Mouse (Mus musculus) liver, embryonic 13.5 days (tissue): ENCODE data around the gene Ddhd1. TPM values are rescaled to one million over a fixed set of nuclear protein-coding genes. Genes with fewer than 3 reads are reported as not detected.

Experiments used
- ATAC-seq: fragments of 200-750 bp; cut with Nextera tagmentation; 2 replicates; pipeline ENCODE4 v1.8.0; 2017; ENCODE audit warnings: low read depth, mild to moderate bottlenecking, moderate number of reproducible peaks, moderate library complexity
- DNase-seq: peaks from one replicate; pipeline ENCODE4 v3.0.0; 2022
- H3K27ac ChIP-seq: fragments of 300-500 bp; sonication (generic); 2 replicates; pipeline ENCODE4 v1.5.1; 2015; ENCODE audit warnings: moderate library complexity, mild to moderate bottlenecking, inconsistent platforms
- H3K27me3 ChIP-seq: fragments of 300-500 bp; sonication (generic); 2 replicates; pipeline ENCODE4 v1.6.1; 2015; ENCODE audit warnings: mild to moderate bottlenecking, inconsistent platforms
- H3K36me3 ChIP-seq: fragments of 300-500 bp; sonication (generic); 2 replicates; pipeline ENCODE4 v1.6.1; 2015; ENCODE audit warnings: mild to moderate bottlenecking, inconsistent platforms
- H3K4me1 ChIP-seq: fragments of 300-500 bp; sonication (generic); replicated peaks from 2 replicates; pipeline ENCODE4 v1.6.1; 2015; ENCODE audit warnings: inconsistent platforms
- H3K4me2 ChIP-seq: fragments of 300-500 bp; sonication (generic); 2 replicates; pipeline ENCODE4 v1.6.1; 2015; ENCODE audit warnings: inconsistent platforms, mild to moderate bottlenecking, moderate library complexity
- H3K4me3 ChIP-seq: fragments of 300-500 bp; sonication (generic); replicated peaks from 2 replicates; pipeline ENCODE4 v1.5.1; 2015; ENCODE audit warnings: mild to moderate bottlenecking, inconsistent platforms
- H3K9ac ChIP-seq: fragments of 300-500 bp; sonication (generic); 2 replicates; pipeline ENCODE4 v1.6.1; 2015; ENCODE audit warnings: mild to moderate bottlenecking, inconsistent platforms
- H3K9me3 ChIP-seq: fragments of 300-500 bp; sonication (generic); replicated peaks from 2 replicates; pipeline ENCODE4 v1.6.1; 2016; ENCODE audit warnings: inconsistent platforms
- WGBS: fragments of 180-500 bp; shearing (Covaris S2); methylation state at CpG from one replicate; pipeline ENCODE4 v1.1.7; 2015; ENCODE audit not compliant: insufficient replicate concordance; 5-methylcytosine and 5-hydroxymethylcytosine counted together
- polyA plus RNA-seq: library from polyadenylated mRNA; unstranded; fragments of >200 nt; fragmentation: Nextera tagmentation; extraction: Ambion mirVana; gene quantifications from 2 replicates; pipeline ENCODE4 v1.2.1, GENCODE M21; 2015

Gene Ddhd1
- polyA plus RNA-seq, 1 experiment from 2014 or later: 6.6 TPM

GRCm38 (mm10) chr14:45667231-45667630, 9.3 kb upstream of the Ddhd1 start:
- H3K27ac ChIP-seq: no peak overlapping the region
- 42% methylated on average over 2 of the region's 2 CpGs for WGBS

GRCm38 (mm10) chr14:45661575-45661974, 3.6 kb upstream of the Ddhd1 start:
- DNase-seq: no peak

More at GRCm38 (mm10) chr14:45667231-45667630, 9.3 kb upstream of the Ddhd1 start:
- Histone ChIP-seq H3K4me3 (no peak overlapping the region), H3K9ac (no peak overlapping the region), H3K36me3 (no peaks in the 10 kb centered on the region), H3K4me2 (no peak overlapping the region), H3K4me1 (no peaks in the 10 kb centered on the region), H3K27me3 (no peaks in the 10 kb centered on the region), H3K9me3 (no peaks in the 10 kb centered on the region)
- ATAC-seq (no peak), DNase-seq (no peak)

GRCm38 (mm10) chr14:45660315-45660714, 2.4 kb upstream of the Ddhd1 start:
- no peak overlapping the region for H3K4me3 ChIP-seq
- H3K27me3 ChIP-seq: no peaks in the 10 kb centered on the region
- 35% methylated on average over 1 of the region's 1 CpGs for WGBS
- ATAC-seq (no peak), DNase-seq (no peak)
- H3K9me3 ChIP-seq: no peaks in the 10 kb centered on the region
- H3K4me1 ChIP-seq: peaks cover 35% of the 10 kb centered on the region
- no peak overlapping the region for H3K27ac ChIP-seq
- no peak overlapping the region for H3K4me2 ChIP-seq
- no peak overlapping the region for H3K9ac ChIP-seq
- no peaks in the 10 kb centered on the region for H3K36me3 ChIP-seq

More at GRCm38 (mm10) chr14:45661575-45661974, 3.6 kb upstream of the Ddhd1 start:
- no peak overlapping the region for H3K4me3 ChIP-seq
- no peaks in the 10 kb centered on the region for H3K36me3 ChIP-seq
- no peak for ATAC-seq
- H3K9ac ChIP-seq: no peak overlapping the region
- H3K4me2 ChIP-seq: no peak overlapping the region
- H3K4me1 ChIP-seq: peaks cover 22% of the 10 kb centered on the region
- WGBS: 47% methylated on average over 5 of the region's 5 CpGs
- no peak overlapping the region for H3K27ac ChIP-seq
- H3K9me3 ChIP-seq: no peaks in the 10 kb centered on the region
- no peaks in the 10 kb centered on the region for H3K27me3 ChIP-seq

GRCm38 (mm10) chr14:45656831-45657640, 907 bp downstream of the Ddhd1 start:
- peak overlapping the region; percentile 88 for H3K4me2 ChIP-seq
- no peaks in the 10 kb centered on the region for H3K27me3 ChIP-seq
- no peaks in the 10 kb centered on the region for H3K9me3 ChIP-seq
- H3K9ac ChIP-seq: peak overlapping the region; percentile 98
- ATAC-seq (peak; percentile 16), DNase-seq (peak; percentile 44)
- WGBS: 1% methylated on average over 63 of the region's 69 CpGs
- H3K36me3 ChIP-seq: peaks cover 3% of the 10 kb centered on the region; the same call in 1 of the 2 replicates
- H3K27ac ChIP-seq: peak overlapping the region; percentile 94
- peaks cover 67% of the 10 kb centered on the region for H3K4me1 ChIP-seq
- peak overlapping the region; percentile 98 for H3K4me3 ChIP-seq

GRCm38 (mm10) chr14:45654876-45655416, 3.0 kb downstream of the Ddhd1 start:
- no peaks in the 10 kb centered on the region for H3K9me3 ChIP-seq
- H3K36me3 ChIP-seq: peaks cover 5% of the 10 kb centered on the region; the same call in 1 of the 2 replicates
- ATAC-seq (no peak), DNase-seq (no peak)
- H3K27ac ChIP-seq: peak overlapping the region; percentile 95
- WGBS: 82% methylated on average over 13 of the region's 13 CpGs
- H3K27me3 ChIP-seq: no peaks in the 10 kb centered on the region
- peak overlapping the region; percentile 98 for H3K4me3 ChIP-seq
- peaks cover 82% of the 10 kb centered on the region for H3K4me1 ChIP-seq
- H3K4me2 ChIP-seq: peak overlapping the region; percentile 88
- peak overlapping the region; percentile 98 for H3K9ac ChIP-seq

- H3K4me2 ChIP-seq: peak overlapping the region; percentile 88
- H3K36me3 ChIP-seq: peaks cover 5% of the 10 kb centered on the region; the same call in 1 of the 2 replicates
- peak overlapping the region; percentile 98 for H3K4me3 ChIP-seq
- H3K9ac ChIP-seq: peak overlapping the region; percentile 98
- H3K27ac ChIP-seq: peak overlapping the region; percentile 95
- H3K9me3 ChIP-seq: no peaks in the 10 kb centered on the region
- 24% methylated on average over 2 of the region's 2 CpGs for WGBS
- peak; percentile 76 for DNase-seq
- peaks cover 85% of the 10 kb centered on the region for H3K4me1 ChIP-seq
- ATAC-seq: peak; percentile 83
- no peaks in the 10 kb centered on the region for H3K27me3 ChIP-seq
Observed at GRCm38 (mm10) chr14:45653756-45654155, 4.2 kb downstream of the Ddhd1 start.

GRCm38 (mm10) chr14:45648999-45649818, 8.7 kb downstream of the Ddhd1 start:
- peaks cover 90% of the 10 kb centered on the region for H3K4me1 ChIP-seq

GRCm38 (mm10) chr14:45648144-45648543, 9.8 kb downstream of the Ddhd1 start:
- no peaks in the 10 kb centered on the region for H3K9me3 ChIP-seq
- peaks cover 5% of the 10 kb centered on the region; the same call in 1 of the 2 replicates for H3K36me3 ChIP-seq
- no peak overlapping the region for H3K27ac ChIP-seq
- no peak overlapping the region for H3K4me2 ChIP-seq
- ATAC-seq (no peak), DNase-seq (no peak)
- H3K4me3 ChIP-seq: no peak overlapping the region
- H3K4me1 ChIP-seq: peaks cover 85% of the 10 kb centered on the region
- 85% methylated on average over 3 of the region's 3 CpGs for WGBS
- no peaks in the 10 kb centered on the region for H3K27me3 ChIP-seq
- H3K9ac ChIP-seq: no peak overlapping the region

More at GRCm38 (mm10) chr14:45648999-45649818, 8.7 kb downstream of the Ddhd1 start:
- no peak for DNase-seq
- no peak for ATAC-seq
- WGBS: 67% methylated on average over 11 of the region's 11 CpGs
- Histone ChIP-seq H3K27ac (peak overlapping the region; percentile 24), H3K9me3 (no peaks in the 10 kb centered on the region), H3K36me3 (peaks cover 5% of the 10 kb centered on the region; the same call in 1 of the 2 replicates), H3K4me3 (no peak overlapping the region), H3K27me3 (no peaks in the 10 kb centered on the region), H3K9ac (no peak overlapping the region; the same call in 1 of the 2 replicates), H3K4me2 (peak overlapping the region; percentile 18; the same call in 1 of the 2 replicates)

- no peak for DNase-seq
- Histone ChIP-seq H3K27me3 (no peaks in the 10 kb centered on the region), H3K4me1 (peaks cover 80% of the 10 kb centered on the region), H3K9me3 (no peaks in the 10 kb centered on the region), H3K27ac (no peak overlapping the region), H3K4me3 (no peak overlapping the region), H3K36me3 (peaks cover 5% of the 10 kb centered on the region; the same call in 1 of the 2 replicates), H3K4me2 (no peak overlapping the region), H3K9ac (no peak overlapping the region)
- no peak for ATAC-seq
- 89% methylated on average over 11 of the region's 11 CpGs for WGBS
Observed at GRCm38 (mm10) chr14:45647632-45648031, 10.3 kb downstream of the Ddhd1 start.

- Histone ChIP-seq H3K4me2 (no peak overlapping the region), H3K9ac (no peak overlapping the region), H3K27me3 (no peaks in the 10 kb centered on the region), H3K4me1 (peaks cover 75% of the 10 kb centered on the region), H3K27ac (no peak overlapping the region), H3K9me3 (no peaks in the 10 kb centered on the region), H3K4me3 (no peak overlapping the region), H3K36me3 (peaks cover 3% of the 10 kb centered on the region; the same call in 1 of the 2 replicates)
- 75% methylated on average over 7 of the region's 7 CpGs for WGBS
- ATAC-seq (no peak), DNase-seq (no peak)
Observed at GRCm38 (mm10) chr14:45647175-45647574, 10.8 kb downstream of the Ddhd1 start.

- H3K4me2 ChIP-seq: no peak overlapping the region
- H3K9me3 ChIP-seq: no peaks in the 10 kb centered on the region
- H3K4me3 ChIP-seq: no peak overlapping the region
- ATAC-seq (no peak), DNase-seq (no peak)
- H3K36me3 ChIP-seq: no peaks in the 10 kb centered on the region
- peaks cover 53% of the 10 kb centered on the region for H3K4me1 ChIP-seq
- no peak overlapping the region for H3K27ac ChIP-seq
- H3K27me3 ChIP-seq: no peaks in the 10 kb centered on the region
- no peak overlapping the region for H3K9ac ChIP-seq
- WGBS: 57% methylated on average over 1 of the region's 1 CpGs
Observed at GRCm38 (mm10) chr14:45644786-45645185, 13.2 kb downstream of the Ddhd1 start.
